Mouse (Mus musculus): ENCODE results near the gene R3hdm4.

R3hdm4 gene

DNA sequence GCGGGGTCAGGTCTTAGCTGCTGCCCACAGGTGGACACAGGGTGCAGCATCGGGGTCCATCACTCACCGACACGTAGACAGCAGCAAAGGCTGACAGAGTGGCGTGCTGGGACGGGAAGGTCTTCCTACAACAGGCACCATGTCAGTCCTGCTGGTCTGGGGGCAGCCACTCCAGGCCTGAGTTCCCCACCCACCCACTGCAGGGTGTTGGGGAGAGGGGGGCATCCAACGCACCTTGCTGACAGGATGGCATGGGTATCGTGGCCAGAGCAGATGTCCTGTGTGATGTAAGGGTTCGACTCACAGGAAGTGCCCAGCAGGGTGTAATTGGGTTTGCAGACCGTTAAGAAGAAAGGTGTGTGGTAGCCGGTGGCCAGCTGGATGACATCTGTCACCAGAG is 54.4 kb downstream of the R3hdm4 start:
- no peak for DNase-seq (ENCODE audit: low spot score in 2 of 2)

GRCm38 (mm10) chr10:79865801-79866295 is 55.2 kb downstream of the R3hdm4 start:
- no peak for DNase-seq (ENCODE audit: low spot score in 2 of 2)

DNA sequence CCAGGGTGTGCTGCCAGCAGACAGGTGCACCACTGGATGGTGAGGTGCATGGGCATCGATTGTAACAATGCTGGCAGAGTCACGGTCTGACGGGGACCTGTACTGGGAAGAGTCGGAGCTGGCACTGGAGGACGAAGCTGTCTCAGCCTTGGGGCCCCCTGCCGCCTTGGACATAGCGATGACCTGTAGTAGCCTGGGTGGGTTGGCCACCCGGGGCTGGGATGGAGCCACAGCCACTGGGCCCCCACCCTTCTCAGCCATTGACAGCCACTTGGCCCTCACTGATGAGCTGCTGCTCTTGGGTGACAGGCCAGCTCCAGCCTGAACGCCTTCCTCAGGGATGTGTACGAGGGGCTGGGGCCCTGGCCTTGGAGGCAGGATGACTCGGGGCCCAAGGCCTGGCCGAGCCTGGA is 55.8 kb downstream of the R3hdm4 start:
- no peak for DNase-seq (ENCODE audit: low spot score in 2 of 2)

GRCm38 (mm10) chr10:79864351-79865188 is 56.4 kb downstream of the R3hdm4 start:
- DNase-seq (ENCODE audit: low spot score in 2 of 2) = no peak

DNA sequence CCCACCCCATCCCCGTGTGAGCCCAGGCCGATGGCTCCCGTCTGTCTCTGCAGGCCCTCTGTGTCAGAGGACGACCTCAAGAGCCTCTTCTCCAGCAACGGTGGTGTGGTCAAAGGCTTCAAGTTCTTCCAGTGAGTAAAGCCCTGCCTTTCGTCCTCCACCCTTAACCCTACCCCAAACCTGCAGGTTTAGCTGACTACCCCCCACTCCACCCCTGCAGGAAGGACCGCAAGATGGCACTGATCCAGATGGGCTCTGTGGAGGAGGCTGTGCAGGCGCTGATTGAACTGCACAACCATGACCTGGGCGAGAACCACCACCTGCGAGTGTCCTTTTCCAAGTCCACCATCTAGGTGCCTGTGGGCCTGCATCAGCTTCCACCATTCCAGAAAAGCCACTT is 58.1 kb downstream of the R3hdm4 start:
- no peak for DNase-seq (ENCODE audit: low spot score in 2 of 2)

DNA sequence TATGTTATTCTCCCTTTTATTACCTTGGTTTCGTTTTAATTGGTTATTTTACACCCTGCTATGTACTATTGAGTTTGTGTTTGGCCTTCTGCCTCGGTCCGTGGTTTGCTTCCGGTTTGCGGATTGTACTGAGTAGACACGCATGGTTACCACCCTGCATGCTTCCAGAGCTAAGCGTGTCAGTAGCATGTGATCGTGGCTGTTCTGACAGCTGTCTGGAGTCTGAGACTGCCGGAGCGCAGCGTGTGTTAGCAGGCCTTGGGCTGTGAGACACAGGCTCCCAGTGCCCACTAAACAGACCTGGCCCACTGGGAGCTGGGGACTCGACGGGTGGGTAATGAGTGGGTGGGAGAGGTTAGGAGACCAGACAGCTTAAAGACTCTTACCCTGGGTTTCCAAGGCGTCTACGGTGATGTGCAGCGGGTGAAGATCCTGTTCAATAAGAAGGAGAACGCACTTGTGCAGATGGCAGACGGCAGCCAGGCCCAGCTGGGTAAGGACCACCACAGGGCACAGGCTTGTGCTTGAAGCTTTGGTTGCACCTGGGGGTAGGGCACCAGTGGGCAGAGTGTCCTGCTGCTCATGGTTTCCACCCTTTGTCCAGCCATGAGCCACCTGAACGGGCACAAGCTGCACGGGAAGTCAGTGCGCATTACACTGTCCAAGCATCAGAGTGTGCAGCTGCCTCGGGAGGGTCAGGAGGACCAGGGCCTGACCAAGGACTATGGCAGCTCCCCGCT is 58.8 kb downstream of the R3hdm4 start:
- no peak for DNase-seq (ENCODE audit: low spot score in 2 of 2)

DNA sequence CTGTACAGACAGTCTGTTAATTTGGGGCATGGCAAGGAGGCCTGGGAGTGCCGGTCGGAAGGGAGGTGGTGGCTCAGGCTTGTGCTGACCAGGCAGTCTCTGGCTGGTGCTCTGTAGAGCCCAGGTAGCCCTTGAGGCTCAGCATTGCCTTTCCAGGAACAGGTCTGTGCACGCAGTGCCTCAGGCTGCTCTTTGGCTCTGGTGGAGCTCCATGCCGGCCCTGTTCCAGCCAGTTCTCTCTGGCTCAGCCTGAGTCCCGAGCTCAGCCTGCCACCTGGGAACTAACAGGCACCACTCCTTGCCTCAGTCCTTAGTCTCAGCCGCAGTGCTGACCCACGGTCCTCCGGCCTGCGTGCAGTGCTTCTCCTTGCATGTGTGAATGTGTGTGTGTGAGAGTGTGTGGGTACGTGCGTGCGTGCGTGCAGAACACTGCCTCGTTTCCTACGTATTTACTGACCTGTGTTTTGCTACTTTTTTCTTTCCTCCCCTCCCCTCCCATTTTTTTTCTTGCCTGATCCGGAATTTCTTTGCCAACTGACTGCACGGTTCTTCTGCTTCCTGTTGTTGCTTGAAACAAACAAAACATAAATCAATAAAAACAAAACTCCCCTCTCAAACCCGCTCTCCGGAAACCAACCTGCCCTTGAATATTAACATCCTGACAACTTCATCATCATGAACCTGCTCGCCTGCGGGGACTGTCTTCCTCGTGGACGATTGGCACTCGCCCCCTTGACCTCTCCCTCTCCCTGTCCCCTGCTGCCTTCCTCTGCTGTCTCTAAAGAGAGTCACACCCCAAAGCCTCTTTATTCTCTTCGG is 59.6 kb downstream of the R3hdm4 start:
- no peak for DNase-seq (ENCODE audit: low spot score in 2 of 2)

GRCm38 (mm10) chr10:79860079-79860911 is 60.7 kb downstream of the R3hdm4 start:
- DNase-seq (ENCODE audit: low spot score in 2 of 2) = no peak
